Mouse (Mus musculus) CH12.LX (cell line): ENCODE data around the gene Sstr5. TPM values are rescaled to one million over a fixed set of nuclear protein-coding genes. Genes with fewer than 3 reads are reported as not detected.

Source experiments
- DNase-seq: peaks from one replicate; pipeline ENCODE4 v3.0.0-alpha.2; 2013; ENCODE audit errors: extremely low read depth
- H3K27ac ChIP-seq: 2 replicates; pipeline ENCODE4 v1.5.1; 2012; ENCODE audit warnings: low read depth, mild to moderate bottlenecking, control low read depth, moderate library complexity; ENCODE audit not compliant: insufficient read depth
- H3K27me3 ChIP-seq: replicated peaks from 2 replicates; pipeline ENCODE3; 2012; ENCODE audit warnings: inconsistent platforms
- H3K36me3 ChIP-seq, 2 experiments: replicated peaks in 1 of 2; 2 replicates each; pipeline versions ENCODE3 to v1.6.1; 2012; ENCODE audit warnings: inconsistent platforms in 1 of 2, low read length in 1 of 2, mild to moderate bottlenecking in 1 of 2, mixed read lengths in 1 of 2, moderate library complexity in 1 of 2; ENCODE audit not compliant: control insufficient read depth in 1 of 2, insufficient read depth in 1 of 2
- H3K4me1 ChIP-seq, 2 experiments: 2 replicates each; pipeline ENCODE4 v1.6.1; 2012; ENCODE audit warnings: inconsistent platforms in 1 of 2, moderate library complexity in 1 of 2; ENCODE audit not compliant: insufficient read depth in 2 of 2, control insufficient read depth in 1 of 2
- H3K4me2 ChIP-seq: 2 replicates; pipeline ENCODE4 v1.6.1; 2012; ENCODE audit warnings: low read depth, mild to moderate bottlenecking, control low read depth; ENCODE audit not compliant: poor library complexity, insufficient read depth, severe bottlenecking
- H3K4me3 ChIP-seq, 3 experiments: fragments of 150-350 bp in 1 of 3; sonication (generic) in 1 of 3; replicated peaks in 1 of 3; 2 replicates each; pipeline versions ENCODE3 to v1.5.1; 2011 to 2012; ENCODE audit warnings: low read depth in 2 of 3, low read length in 2 of 3, mild to moderate bottlenecking in 2 of 3, moderate library complexity in 2 of 3, control low read depth in 1 of 3, improper control_type of control experiment in 1 of 3, inconsistent platforms in 1 of 3, mixed read lengths in 1 of 3; ENCODE audit not compliant: poor library complexity in 1 of 3
- H3K79me2 ChIP-seq: replicated peaks from 2 replicates; pipeline ENCODE4 v1.6.1; 2012; ENCODE audit warnings: mild to moderate bottlenecking, moderate library complexity; ENCODE audit not compliant: control insufficient read depth, poor library complexity, insufficient read depth, severe bottlenecking; ENCODE audit errors: extremely low read depth
- H3K9ac ChIP-seq: 2 replicates; pipeline ENCODE4 v1.6.1; 2012; ENCODE audit warnings: low read depth, mild to moderate bottlenecking, control low read depth, moderate library complexity; ENCODE audit not compliant: insufficient read depth
- H3K9me3 ChIP-seq: replicated peaks from 2 replicates; pipeline ENCODE3; 2012; ENCODE audit warnings: low read length, inconsistent platforms, mixed read lengths
- BHLHE40 ChIP-seq: IDR thresholded peaks from 2 replicates; pipeline ENCODE4 v1.6.1; 2011; ENCODE audit warnings: mild to moderate bottlenecking, low read depth, low read length, improper control_type of control experiment
- E2F4 ChIP-seq: IDR thresholded peaks from 2 replicates; pipeline ENCODE4 v1.6.1; 2011; ENCODE audit warnings: low read depth, low read length, improper control_type of control experiment; ENCODE audit not compliant: insufficient replicate concordance
- ELF1 ChIP-seq: IDR thresholded peaks from 2 replicates; pipeline ENCODE4 v1.6.1; 2014; ENCODE audit warnings: low read depth, mild to moderate bottlenecking, inconsistent platforms, low read length, improper control_type of control experiment
- EP300 ChIP-seq: IDR thresholded peaks from 2 replicates; pipeline ENCODE4 v1.6.1; 2011; ENCODE audit warnings: low read length, improper control_type of control experiment
- HCFC1 ChIP-seq: IDR thresholded peaks from 2 replicates; pipeline ENCODE4 v1.6.1; 2012; ENCODE audit warnings: low read depth, mild to moderate bottlenecking, inconsistent platforms, low read length, improper control_type of control experiment
- IRF4 ChIP-seq: IDR thresholded peaks from 2 replicates; pipeline ENCODE4 v1.6.1; 2014; ENCODE audit warnings: low read depth, mild to moderate bottlenecking, inconsistent platforms, low read length, improper control_type of control experiment
- JUN ChIP-seq: IDR thresholded peaks from 2 replicates; pipeline ENCODE4 v1.6.1; 2011; ENCODE audit warnings: low read depth, mild to moderate bottlenecking, low read length, improper control_type of control experiment, moderate library complexity; ENCODE audit not compliant: insufficient read depth
- JUND ChIP-seq: conservative IDR thresholded peaks from 2 replicates; pipeline ENCODE4 v1.6.1; 2011; ENCODE audit warnings: low read depth, low read length, improper control_type of control experiment
- KAT2A ChIP-seq: IDR thresholded peaks from 2 replicates; pipeline ENCODE4 v1.6.1; 2012; ENCODE audit warnings: low read length, improper control_type of control experiment, inconsistent platforms; ENCODE audit not compliant: insufficient replicate concordance
- MAFK ChIP-seq: IDR thresholded peaks from 2 replicates; pipeline ENCODE4 v1.6.1; 2011; ENCODE audit warnings: low read length, improper control_type of control experiment; ENCODE audit not compliant: insufficient replicate concordance
- MAX ChIP-seq: IDR thresholded peaks from 2 replicates; pipeline ENCODE4 v1.6.1; 2011; ENCODE audit warnings: low read length, improper control_type of control experiment
- MAZ ChIP-seq: IDR thresholded peaks from 2 replicates; pipeline ENCODE4 v1.6.1; 2012; ENCODE audit warnings: low read depth, mild to moderate bottlenecking, inconsistent platforms, low read length, improper control_type of control experiment, moderate library complexity
- MEF2A ChIP-seq: IDR thresholded peaks from 2 replicates; pipeline ENCODE4 v1.6.1; 2014; ENCODE audit warnings: low read depth, mild to moderate bottlenecking, inconsistent platforms, low read length, improper control_type of control experiment, borderline replicate concordance
- MYC ChIP-seq: IDR thresholded peaks from 2 replicates; pipeline ENCODE4 v1.6.1; 2011; ENCODE audit warnings: low read depth, mild to moderate bottlenecking, improper control_type of control experiment, low read length
- NELFE ChIP-seq: IDR thresholded peaks from 2 replicates; pipeline ENCODE4 v1.6.1; 2011; ENCODE audit warnings: low read depth, low read length, improper control_type of control experiment
- NRF1 ChIP-seq: IDR thresholded peaks from 2 replicates; pipeline ENCODE4 v1.6.1; 2014; ENCODE audit warnings: low read depth, mild to moderate bottlenecking, inconsistent platforms, low read length, improper control_type of control experiment, moderate library complexity
- PAX5 ChIP-seq: IDR thresholded peaks from 2 replicates; pipeline ENCODE4 v1.6.1; 2012; ENCODE audit warnings: low read length, inconsistent platforms, mixed read lengths
- RAD21 ChIP-seq: IDR thresholded peaks from 2 replicates; pipeline ENCODE4 v1.6.1; 2011; ENCODE audit warnings: low read depth, mild to moderate bottlenecking, low read length, improper control_type of control experiment, moderate library complexity
- RCOR1 ChIP-seq: conservative IDR thresholded peaks from 2 replicates; pipeline ENCODE4 v1.6.1; 2012; ENCODE audit warnings: low read depth, mild to moderate bottlenecking, inconsistent platforms, low read length, improper control_type of control experiment
- SIN3A ChIP-seq: IDR thresholded peaks from 2 replicates; pipeline ENCODE4 v1.6.1; 2012; ENCODE audit warnings: low read length, improper control_type of control experiment, inconsistent platforms
- SMC3 ChIP-seq: IDR thresholded peaks from 2 replicates; pipeline ENCODE4 v1.6.1; 2011; ENCODE audit warnings: low read depth, low read length, improper control_type of control experiment
- TCF12 ChIP-seq: IDR thresholded peaks from 2 replicates; pipeline ENCODE4 v1.6.1; 2014; ENCODE audit warnings: low read depth, mild to moderate bottlenecking, inconsistent platforms, low read length, improper control_type of control experiment
- USF1 ChIP-seq: IDR thresholded peaks from 2 replicates; pipeline ENCODE4 v1.6.1; 2014; ENCODE audit warnings: low read depth, mild to moderate bottlenecking, inconsistent platforms, low read length, improper control_type of control experiment
- USF2 ChIP-seq: conservative IDR thresholded peaks from 2 replicates; pipeline ENCODE4 v1.6.1; 2011; ENCODE audit warnings: low read depth, low read length, improper control_type of control experiment
- ZKSCAN1 ChIP-seq: IDR thresholded peaks from 2 replicates; pipeline ENCODE4 v1.6.1; 2012; ENCODE audit warnings: low read depth, inconsistent platforms, low read length, improper control_type of control experiment, borderline replicate concordance
- ZMIZ1 ChIP-seq: IDR thresholded peaks from 2 replicates; pipeline ENCODE4 v1.6.1; 2012; ENCODE audit warnings: low read depth, mild to moderate bottlenecking, inconsistent platforms, low read length, improper control_type of control experiment
- dilution Hi-C: fragments of 300-500 bp; cut with MboI; formaldehyde crosslinking; loops from 2 replicates; pipeline ENCODE4 v1.14.3; 2020; ENCODE audit warnings: low sequenced_read_pairs; ENCODE audit not compliant: extremely low pct_unique_long_range_greater_than_20kb, extremely low pct_ligation_motif_present
- in situ Hi-C: fragments of 300-500 bp; cut with MboI; formaldehyde crosslinking; loops from 3 replicates; pipeline ENCODE4 v1.14.3; 2019; ENCODE audit warnings: low sequenced_read_pairs, low pct_ligation_motif_present, low pct_unique_long_range_greater_than_20kb, mixed read lengths
- polyA plus RNA-seq: library from polyadenylated mRNA; unstranded; fragments of >175 nt; gene quantifications from 2 replicates; pipeline ENCODE4 v1.2.1, GENCODE M21; 2012; ENCODE audit warnings: low read depth; ENCODE audit not compliant: insufficient read length
- total RNA-seq, 2 experiments: library from RNA; depleted of rRNA; stranded (reverse); fragments of 300-350 nt in 1 of 2; fragments of >200 nt in 1 of 2; gene quantifications; 2 replicates each; pipeline ENCODE4 v1.2.3; 2012 to 2014

Sstr5 gene
- total and polyA plus RNA-seq, 3 experiments: 0.35 to 1.9 (median 0.38) TPM

DNA sequence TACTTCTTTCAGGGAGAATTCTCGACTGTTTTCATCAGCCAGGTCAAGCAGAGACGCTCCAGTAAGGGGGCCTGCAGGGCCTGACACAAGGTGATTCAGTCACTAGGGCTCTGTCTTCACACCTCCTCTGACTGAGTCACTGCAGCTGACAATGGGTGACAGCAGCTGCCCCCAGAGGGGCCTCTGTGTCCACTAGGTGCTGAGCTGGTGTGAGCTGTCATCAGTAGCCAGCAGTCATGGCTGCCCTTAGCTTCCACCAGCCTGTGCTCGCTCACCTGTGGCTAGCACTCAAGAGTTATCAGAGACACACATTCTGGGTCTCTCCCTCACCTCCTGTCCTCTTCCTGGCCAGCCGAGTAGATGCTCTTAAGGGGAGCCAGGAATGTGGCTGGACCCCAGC, 16.3 kb downstream of the Sstr5 start:
- no peak overlapping the region for H3K27ac ChIP-seq
- no peak overlapping the region for H3K4me3 ChIP-seq
- no peak overlapping the region for H3K4me2 ChIP-seq
- dilution Hi-C loops: no loop called here
- TF ChIP-seq MAZ (no peak), SMC3 (no peak), IRF4 (no peak), JUND (no peak), ZKSCAN1 (no peak), KAT2A (no peak), EP300 (no peak), MYC (no peak), USF1 (no peak), RAD21 (no peak), MEF2A (no peak), TCF12 (no peak), E2F4 (no peak)
- no peaks in the 10 kb centered on the region for H3K4me1 ChIP-seq
- peaks cover 93% of the 10 kb centered on the region for H3K27me3 ChIP-seq
- H3K36me3 ChIP-seq: no peaks in the 10 kb centered on the region
- no peak overlapping the region for H3K9ac ChIP-seq
- H3K9me3 ChIP-seq: no peaks in the 10 kb centered on the region
- DNase-seq: no peak
- H3K79me2 ChIP-seq: no peaks in the 10 kb centered on the region
- in situ Hi-C loops: no loop called here

DNA sequence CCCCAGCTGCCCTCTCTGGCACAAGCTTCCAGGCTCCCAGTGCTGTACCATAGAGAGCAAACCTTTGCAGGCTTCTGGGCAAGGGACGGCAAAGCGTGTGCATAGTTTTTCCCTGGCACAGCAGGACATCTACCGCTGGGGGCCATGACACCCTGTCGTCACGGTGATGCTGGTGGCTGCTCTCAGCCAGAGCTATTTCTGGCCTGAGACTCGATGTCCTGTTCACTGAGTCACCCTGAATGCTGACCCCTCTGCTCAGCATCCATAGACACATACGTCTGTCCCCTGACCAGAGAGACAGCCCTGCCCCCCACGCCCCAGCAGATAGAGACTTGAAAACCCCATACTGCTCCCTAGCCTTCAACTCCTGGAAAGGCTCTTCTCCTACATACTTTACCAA, 16.9 kb downstream of the Sstr5 start:
- DNase-seq: no peak
- dilution Hi-C loops (no loop called here), in situ Hi-C loops (no loop called here)
- H3K27me3 ChIP-seq: peaks cover 93% of the 10 kb centered on the region
- H3K27ac ChIP-seq: no peak overlapping the region
- H3K9ac ChIP-seq: no peak overlapping the region
- no peaks in the 10 kb centered on the region for H3K79me2 ChIP-seq
- H3K9me3 ChIP-seq: no peaks in the 10 kb centered on the region
- no peak overlapping the region for H3K4me3 ChIP-seq
- H3K36me3 ChIP-seq: no peaks in the 10 kb centered on the region
- no peak for TF ChIP-seq USF1
- no peak for TF ChIP-seq USF2
- no peak for TF ChIP-seq RCOR1
- no peak for TF ChIP-seq MAX
- no peak for TF ChIP-seq SIN3A
- TF ChIP-seq BHLHE40: no peak
- TF ChIP-seq ZMIZ1: no peak
- no peak for TF ChIP-seq ELF1
- no peak for TF ChIP-seq HCFC1
- TF ChIP-seq PAX5: no peak
- TF ChIP-seq EP300: no peak
- TF ChIP-seq KAT2A: no peak
- TF ChIP-seq NRF1: no peak
- TF ChIP-seq MAZ: no peak
- TF ChIP-seq JUN: no peak
- TF ChIP-seq NELFE: no peak
- no peak for TF ChIP-seq JUND
- TF ChIP-seq IRF4: no peak
- no peak for TF ChIP-seq MAFK
- no peak for TF ChIP-seq RAD21
- H3K4me2 ChIP-seq: no peak overlapping the region
- H3K4me1 ChIP-seq: no peaks in the 10 kb centered on the region
